8 mouse cellular contexts compared by ENCODE assay signal in genomic region chr6:145865289-145865885, GRCm38 (mm10). TPM values are rescaled to one million over a fixed set of nuclear protein-coding genes. Genes with fewer than 3 reads are reported as not detected.
DNase-seq lines count a peak whose midpoint lies in the region; ATAC-seq and TF ChIP-seq lines count a peak whose summit lies in the region.

Bhlhe41 (minus strand) TSS chr6:145865558.

- peak within 1 kb of the TSS; percentile 97 for H3K4me2 ChIP-seq in lung, postnatal 0 days (replicated peaks; ENCODE audit: low read depth, low read length)

- ATAC-seq in G1E (ENCODE audit: extremely low read depth, insufficient number of reproducible peaks, low FRiP score, poor library complexity, severe bottlenecking) = no peak
- peak; percentile 22 for ATAC-seq in frontal cortex, adult (ENCODE audit: low TSS enrichment)
- peak; percentile 67 for ATAC-seq in lung, postnatal 0 days

- 2% methylated on average over 44 of the region's 57 CpGs for WGBS in lung, postnatal 0 days

- H3K27me3 ChIP-seq in G1E (ENCODE audit: insufficient read depth, low read length) = no peaks in the 10 kb centered on the region; the same call in 1 of the 2 replicates
- H3K27me3 ChIP-seq in lung, postnatal 0 days (replicated peaks; ENCODE audit: insufficient read depth, low read length) = peaks cover 31% of the 10 kb centered on the region

- peak within 1 kb of the TSS; percentile 36; the same call in 1 of the 2 replicates for H3K4me3 ChIP-seq in G1E (ENCODE audit: low read depth, low read length)
- peak within 1 kb of the TSS; percentile 48 for H3K4me3 ChIP-seq in lung, postnatal 0 days (ENCODE audit: low read depth, low read length)

- no peak for TF ChIP-seq EP300 in lung, postnatal 0 days (IDR thresholded peaks at IDR 0.05)

- no peaks in the 10 kb centered on the region for H3K4me1 ChIP-seq in G1E (ENCODE audit: insufficient read depth, low read depth, low read length)
- H3K4me1 ChIP-seq in lung, postnatal 0 days (ENCODE audit: insufficient read depth, low read depth, low read length) = peaks cover 5% of the 10 kb centered on the region; the same call in 1 of the 2 replicates

- DNase-seq in G1E (ENCODE audit: low spot score) = no peak
- peak; percentile 93 for DNase-seq in cerebellum, adult 11-12 months
- DNase-seq in heart, postnatal 4 days = peak; percentile 83
- DNase-seq in layer of hippocampus, postnatal 10 days (ENCODE audit: low spot score in 2 of 2) = peak; percentile 76 to 84
- DNase-seq in lung, postnatal 0 days (ENCODE audit: low spot score) = peak; percentile 80
- peak; percentile 80 for DNase-seq in ovary, postnatal 36 days (ENCODE audit: low spot score)
- DNase-seq in yolk sac, embryonic 10.5 days (ENCODE audit: low spot score) = peak; percentile 84

- peak within 1 kb of the TSS; percentile 36; the same call in 1 of the 2 replicates for H3K9ac ChIP-seq in lung, postnatal 0 days (replicated peaks; ENCODE audit: low read depth)

- peak within 1 kb of the TSS; percentile 57 for H3K27ac ChIP-seq in lung, postnatal 0 days (ENCODE audit: low read length)

- no peak for TF ChIP-seq CTCF in G1E (IDR thresholded peaks at IDR 0.05; ENCODE audit: low read depth, low read length)
- TF ChIP-seq CTCF in lung, postnatal 0 days (IDR thresholded peaks at IDR 0.05) = no peak

- H3K36me3 ChIP-seq in G1E (replicated peaks) = no peaks in the 10 kb centered on the region
- no peaks in the 10 kb centered on the region for H3K36me3 ChIP-seq in lung, postnatal 0 days (ENCODE audit: insufficient read depth, low read length)

- H3K9me3 ChIP-seq in G1E (replicated peaks) = peaks cover 74% of the 10 kb centered on the region
- H3K9me3 ChIP-seq in lung, postnatal 0 days (ENCODE audit: low read length) = no peaks in the 10 kb centered on the region

RNA-seq across cellular contexts. Expression of gene Bhlhe41, which starts in this region (rescaled TPM):
- total RNA-seq in G1E (2014; fragmentation: Nextera tagmentation) (not detected in 2 replicates), G1E (2017) (0.11 TPM in 1 of 2 replicates, not detected in the other)
- polyA plus RNA-seq in G1E (2012) = 0.01 TPM in 1 of 2 replicates, not detected in the other
- 10 to 100 TPM; 10.5 to 12.7 TPM for total RNA-seq in heart, postnatal 4 days (2021)
- 10 to 100 TPM; 15.5 to 19.3 TPM for total RNA-seq in layer of hippocampus, postnatal 10 days (2021)
- polyA plus RNA-seq in lung, postnatal 0 days (2015; fragmentation: Nextera tagmentation; extraction: Ambion mirVana) = 3.1 and 4.6 TPM in 2 replicates

Comparison
In these comparisons a context has a peak if more than half of its experiments do, and no peak if none do; other contexts are left out.
1. RNA of gene Bhlhe41 (total RNA-seq): 15.5 to 19.3 TPM in layer of hippocampus, postnatal 10 days and 10.5 to 12.7 TPM in heart, postnatal 4 days; 0.11 TPM in G1E; every median in the first group is over 10 times any median in the second.